Mouse (Mus musculus): Measurements from ENCODE around the gene Kpnb1. TPM values are rescaled to one million over a fixed set of nuclear protein-coding genes. Genes with fewer than 3 reads are reported as not detected.

Kpnb1 gene
- total RNA-seq, 2 experiments from 2014 or later = 46.2 to 52.3 TPM

GRCm38 (mm10) chr11:97114671-97115601, 72.7 kb downstream of the Kpnb1 start, which contains the start of gene Tbx21:
Tbx21 (minus strand) TSS chr11:97115331.
- no peak for DNase-seq
- intact Hi-C loops (cut with DNase I) = no loop called here

GRCm38 (mm10) chr11:97112519-97113125, 75.1 kb downstream of the Kpnb1 start:
- no peak for DNase-seq
- intact Hi-C loops (cut with DNase I) = no loop called here

Small RNA genes lying within 50 kb of the gene (microRNA-seq; reads per million reads assigned to microRNA genes)
- gene Mir7235 = 0 reads per million in 2 experiments

Other genes with a start within 250 kb of the Kpnb1 start
- 1 to 10 TPM; 6.6 to 7.5 TPM for gene Pnpo, start 243.9 kb downstream of the Kpnb1 start, total RNA-seq (2021)
- gene Sp2, start 204.9 kb downstream of the Kpnb1 start, total RNA-seq (2021) = 10 to 100 TPM in 1 of 2 experiments, 1 to 10 TPM in 1; 8.6 to 12.5 TPM
- gene Sp6, start 174.5 kb downstream of the Kpnb1 start, total RNA-seq (2021) = not detected
- 1 to 10 TPM; 9.6 to 9.8 TPM for gene Scrn2, start 157.9 kb downstream of the Kpnb1 start, total RNA-seq (2021)
- gene Lrrc46, start 146.5 kb downstream of the Kpnb1 start, total RNA-seq (2021) = under 1 TPM in 1 of 2 experiments, not detected in 1; 0.20 TPM
- 10 to 100 TPM; 40.8 to 45.5 TPM for gene Mrpl10, start 146.3 kb downstream of the Kpnb1 start, total RNA-seq (2021)
- 1 to 10 TPM; 2.6 to 2.9 TPM for gene Osbpl7, start 137.3 kb downstream of the Kpnb1 start, total RNA-seq (2021)
- gene Tbx21, start 72.5 kb downstream of the Kpnb1 start, total RNA-seq (2021) = under 1 TPM; 0.44 to 0.69 TPM
- 1 to 10 TPM; 5.9 to 6.6 TPM for gene Tbkbp1, start 36.4 kb downstream of the Kpnb1 start, total RNA-seq (2021)
- gene Npepps, start 92.8 kb upstream of the Kpnb1 start, total RNA-seq (2021) = 10 to 100 TPM; 51.5 to 56.9 TPM
- 10 to 100 TPM; 33.5 to 37.9 TPM for gene Mrpl45, start 127.8 kb upstream of the Kpnb1 start, total RNA-seq (2021)
- under 1 TPM in 1 of 2 experiments, not detected in 1; 0.03 TPM for gene Gpr179, start 164.2 kb upstream of the Kpnb1 start, total RNA-seq (2021)
- 10 to 100 TPM; 42.0 to 43.4 TPM for gene Socs7, start 174.7 kb upstream of the Kpnb1 start, total RNA-seq (2021)
- gene Arhgap23, start 227.7 kb upstream of the Kpnb1 start, total RNA-seq (2021) = 1 to 10 TPM; 5.4 to 6.6 TPM